Mouse (Mus musculus) spleen, postnatal 4 days (tissue): ENCODE results near the gene 2510009E07Rik.

Source experiments
- DNase-seq, 2 experiments: peaks; one replicate each; pipeline ENCODE4 v3.0.0; 2022; ENCODE audit warnings: low spot score in 2 of 2

2510009E07Rik gene

GRCm38 (mm10) chr16:21636156-21636853 is 58.2 kb downstream of the 2510009E07Rik start:
- DNase-seq: no peak

- no peak for DNase-seq
These were observed 60.0 kb downstream of the 2510009E07Rik start for GRCm38 (mm10) chr16:21634460-21634859.

GRCm38 (mm10) chr16:21631815-21632222 is 62.6 kb downstream of the 2510009E07Rik start:
- DNase-seq: no peak

GRCm38 (mm10) chr16:21630614-21631013 is 63.9 kb downstream of the 2510009E07Rik start:
- no peak for DNase-seq

- DNase-seq: no peak
These were observed 66.3 kb downstream of the 2510009E07Rik start for GRCm38 (mm10) chr16:21628061-21628591.

GRCm38 (mm10) chr16:21627248-21627647 is 67.2 kb downstream of the 2510009E07Rik start:
- no peak for DNase-seq

GRCm38 (mm10) chr16:21625784-21626634 is 68.5 kb downstream of the 2510009E07Rik start:
- no peak for DNase-seq

GRCm38 (mm10) chr16:21620630-21621029 is 73.8 kb downstream of the 2510009E07Rik start:
- no peak for DNase-seq

GRCm38 (mm10) chr16:21615802-21616201 is 78.7 kb downstream of the 2510009E07Rik start:
- DNase-seq: no peak

- DNase-seq: no peak
These were observed 84.0 kb downstream of the 2510009E07Rik start for GRCm38 (mm10) chr16:21610473-21610872.

GRCm38 (mm10) chr16:21608176-21608865 is 86.1 kb downstream of the 2510009E07Rik start:
- DNase-seq: no peak

GRCm38 (mm10) chr16:21607651-21608040 is 86.8 kb downstream of the 2510009E07Rik start:
- no peak for DNase-seq

GRCm38 (mm10) chr16:21607021-21607650 is 87.3 kb downstream of the 2510009E07Rik start:
- no peak for DNase-seq

- DNase-seq: no peak
These were observed 88.0 kb downstream of the 2510009E07Rik start for GRCm38 (mm10) chr16:21606249-21607020.

GRCm38 (mm10) chr16:21604354-21604753 is 90.1 kb downstream of the 2510009E07Rik start:
- no peak for DNase-seq
